Mouse (Mus musculus): Measurements from ENCODE around the gene Slc22a17.

The Slc22a17 gene

DNA sequence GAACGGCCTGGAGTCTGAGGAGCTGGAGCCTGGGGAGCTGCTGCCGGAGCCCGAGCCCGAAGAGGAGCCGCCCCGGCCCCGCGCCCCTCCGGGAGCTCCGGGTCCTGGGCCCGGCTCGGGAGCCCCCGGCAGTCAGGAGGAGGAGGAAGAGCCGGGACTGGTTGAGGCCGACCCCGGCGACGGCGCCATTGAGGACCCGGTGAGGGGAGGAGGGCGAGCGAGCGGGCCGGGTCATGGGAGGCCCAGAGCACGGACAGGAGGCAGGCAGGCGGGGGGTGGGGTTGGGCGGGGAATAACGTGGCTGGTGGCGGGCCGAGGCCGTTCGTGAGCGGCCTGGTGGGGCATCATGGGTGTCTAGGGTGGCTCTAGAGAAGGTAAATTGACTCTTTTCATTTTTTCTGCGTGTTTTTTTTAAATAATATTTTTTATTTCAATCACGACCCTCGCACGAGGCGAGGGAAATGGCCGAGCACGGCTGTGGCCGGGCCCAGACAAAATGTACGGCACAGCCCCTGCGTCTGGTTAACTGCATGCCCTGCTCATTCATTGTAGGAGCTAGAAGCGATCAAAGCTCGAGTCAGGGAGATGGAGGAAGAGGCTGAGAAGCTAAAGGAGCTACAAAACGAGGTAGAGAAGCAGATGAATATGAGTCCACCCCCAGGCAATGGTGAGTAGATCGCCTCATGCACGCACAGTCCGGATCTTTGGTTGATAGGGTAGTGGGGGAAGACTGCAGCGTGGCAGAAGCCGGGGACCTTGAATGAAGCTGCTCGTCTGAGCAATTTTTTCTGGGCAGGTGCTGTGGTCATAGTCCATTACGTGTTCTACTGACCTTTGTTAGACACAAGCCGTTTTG, 18.4 kb downstream of the Slc22a17 start:
- DNase-seq, result peak; percentile 79

- DNase-seq, result peak; percentile 96
These were observed 19.2 kb downstream of the Slc22a17 start for GRCm38 (mm10) chr14:54893651-54894181.

- no peak for DNase-seq
These were observed 20.7 kb downstream of the Slc22a17 start, which contains the start of gene Pabpn1 for GRCm38 (mm10) chr14:54892200-54892599. Pabpn1 (plus strand) TSS chr14:54892500.

GRCm38 (mm10) chr14:54885309-54885708, 27.6 kb downstream of the Slc22a17 start:
- no peak for DNase-seq

GRCm38 (mm10) chr14:54884022-54884712, 28.8 kb downstream of the Slc22a17 start:
- DNase-seq, result peak; percentile 38

DNA sequence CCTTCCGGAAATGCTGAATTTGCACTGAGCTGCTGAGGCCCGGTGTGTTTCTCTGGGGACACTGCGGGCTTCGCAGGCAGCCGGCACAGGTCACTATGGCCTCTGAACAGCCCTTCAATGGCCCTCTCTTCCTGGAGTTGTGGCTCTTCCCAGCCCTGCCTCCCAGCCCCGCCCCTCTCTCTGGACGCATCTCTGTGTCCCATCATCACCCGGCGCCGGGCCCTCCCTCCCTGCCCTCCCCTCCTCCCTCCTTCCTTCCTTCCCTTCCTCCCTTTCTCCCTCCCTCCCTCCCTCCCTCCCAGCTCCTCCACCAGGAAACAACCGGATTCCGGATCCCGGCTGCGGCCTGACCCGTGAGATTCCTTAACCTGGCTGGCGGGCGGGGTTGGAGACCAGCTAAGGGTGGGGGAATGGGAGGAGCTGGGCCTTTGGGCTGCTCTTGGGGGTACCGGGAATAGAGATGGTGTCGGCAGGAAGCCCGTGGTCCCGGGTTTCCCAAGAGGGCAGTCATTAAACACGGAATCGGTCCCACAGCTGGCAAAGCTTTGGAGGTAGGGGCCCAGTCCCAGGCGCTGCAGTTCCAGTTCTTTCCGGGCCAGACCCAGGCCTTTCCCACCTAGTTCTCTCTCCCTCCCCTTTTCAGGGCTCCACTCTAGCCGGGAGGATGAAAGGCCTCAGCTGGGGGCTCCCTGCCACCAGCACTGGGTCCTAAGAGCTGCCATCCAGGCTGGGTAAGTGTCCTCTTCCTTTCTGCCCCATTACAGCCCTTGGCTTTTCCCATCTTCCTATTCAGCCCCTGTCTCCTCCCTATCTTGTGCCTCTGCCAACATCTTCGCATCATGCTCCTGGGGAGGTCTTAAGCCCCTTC, 29.5 kb downstream of the Slc22a17 start, which contains the start of the genes Bcl2l2 and Gm20521:
Gene Bcl2l2 (plus strand): TSS at position 224 of the 868 bp plus-strand sequence.
Gene Gm20521 (plus strand): TSS at position 288 of the 868 bp plus-strand sequence.
- DNase-seq, result peak; percentile 96

DNA sequence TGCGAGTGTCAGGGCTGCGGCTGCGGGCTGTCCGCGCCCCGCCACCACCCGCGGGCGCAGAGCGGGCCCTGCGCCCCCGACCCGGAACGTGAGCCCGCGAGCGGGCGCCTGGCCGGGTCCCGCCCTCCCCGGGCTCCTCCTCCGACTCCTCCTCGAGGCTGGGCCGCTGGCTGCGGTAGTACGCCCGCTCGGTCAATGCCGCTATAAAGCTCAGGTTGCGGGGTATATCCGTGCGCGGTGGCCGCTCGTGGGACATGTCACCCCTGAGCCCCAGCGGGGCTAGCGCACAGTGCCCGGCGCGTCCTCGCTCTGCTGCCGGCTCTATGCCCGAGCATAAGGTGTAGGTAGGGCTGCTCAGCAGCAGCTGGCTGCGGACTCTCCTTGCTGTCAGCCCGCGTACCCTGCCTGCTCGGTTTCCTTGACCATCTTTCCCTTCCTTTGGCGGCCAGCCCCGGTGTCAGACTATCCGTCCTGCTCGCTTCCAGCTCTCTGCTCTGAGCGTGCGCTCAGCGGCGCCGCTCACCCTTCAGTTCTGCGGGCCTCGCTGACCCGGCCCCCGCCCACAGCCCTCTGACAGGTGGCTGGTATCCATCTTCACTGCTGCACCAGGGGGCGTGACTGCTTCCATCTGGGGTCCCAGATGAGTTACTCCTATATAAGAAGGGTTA, 35.8 kb downstream of the Slc22a17 start, which contains the start of gene Ppp1r3e:
Gene Ppp1r3e (minus strand): TSS at position 503 of the 668 bp plus-strand sequence.
- peak; percentile 82 for DNase-seq

DNA sequence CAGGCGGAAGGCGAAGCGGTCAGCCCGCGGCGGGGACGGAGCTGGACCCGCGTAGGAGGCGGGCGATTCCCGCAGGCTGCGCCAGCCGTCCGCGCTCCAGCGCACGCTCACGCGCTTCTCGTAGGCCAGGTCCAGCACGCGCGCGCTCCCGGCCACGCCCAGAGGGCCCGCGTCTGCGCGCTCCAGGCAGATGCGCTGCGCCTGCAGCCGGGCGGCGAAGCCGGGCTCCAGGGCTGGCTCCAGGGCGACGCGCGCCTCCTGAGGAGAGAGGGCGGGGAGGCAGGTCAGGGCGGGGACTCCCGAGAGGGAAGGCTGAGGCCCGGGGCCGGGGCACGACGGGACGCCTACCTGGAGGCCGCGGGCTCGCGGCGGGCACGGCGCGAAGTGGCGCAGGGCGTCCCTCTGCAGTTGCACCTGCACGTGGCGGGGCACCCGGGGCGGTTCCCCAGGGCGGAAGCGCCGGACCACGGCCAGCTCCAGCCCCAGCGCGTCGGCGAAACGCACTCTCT, 36.3 kb downstream of the Slc22a17 start:
- peak; percentile 93 for DNase-seq

GRCm38 (mm10) chr14:54875844-54876538, 36.9 kb downstream of the Slc22a17 start:
- DNase-seq, result no peak

- DNase-seq, result no peak
These were observed 38.8 kb downstream of the Slc22a17 start for GRCm38 (mm10) chr14:54874165-54874564.

- no peak for DNase-seq
These were observed 42.1 kb downstream of the Slc22a17 start, which contains the start of gene Homez for GRCm38 (mm10) chr14:54870861-54871260. Homez (minus strand) TSS chr14:54870961.

GRCm38 (mm10) chr14:54868026-54868425, 44.9 kb downstream of the Slc22a17 start:
- DNase-seq, result no peak

- no peak for DNase-seq
These were observed 46.0 kb downstream of the Slc22a17 start for GRCm38 (mm10) chr14:54866936-54867335.

- DNase-seq, result no peak
These were observed 46.7 kb downstream of the Slc22a17 start for GRCm38 (mm10) chr14:54866268-54866667.

DNA sequence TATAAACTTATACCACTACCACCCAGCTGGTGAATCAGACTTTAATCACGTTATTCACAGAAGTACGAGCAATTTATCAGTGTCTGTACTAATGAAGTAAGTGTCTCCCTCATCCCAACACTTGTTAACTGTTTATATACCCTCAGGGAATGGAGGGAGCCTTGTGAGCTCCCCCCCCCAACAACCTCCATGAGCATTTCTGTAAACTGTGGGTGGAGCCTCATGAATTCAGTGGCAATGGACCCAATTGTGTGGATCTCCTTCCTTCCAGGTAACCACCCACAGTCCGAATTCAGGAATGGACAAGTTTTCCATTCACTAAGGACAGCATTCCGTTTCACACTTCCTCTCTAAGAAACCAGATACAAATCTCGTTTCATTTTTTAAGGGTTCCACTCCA, 47.3 kb downstream of the Slc22a17 start:
- no peak for DNase-seq

DNA sequence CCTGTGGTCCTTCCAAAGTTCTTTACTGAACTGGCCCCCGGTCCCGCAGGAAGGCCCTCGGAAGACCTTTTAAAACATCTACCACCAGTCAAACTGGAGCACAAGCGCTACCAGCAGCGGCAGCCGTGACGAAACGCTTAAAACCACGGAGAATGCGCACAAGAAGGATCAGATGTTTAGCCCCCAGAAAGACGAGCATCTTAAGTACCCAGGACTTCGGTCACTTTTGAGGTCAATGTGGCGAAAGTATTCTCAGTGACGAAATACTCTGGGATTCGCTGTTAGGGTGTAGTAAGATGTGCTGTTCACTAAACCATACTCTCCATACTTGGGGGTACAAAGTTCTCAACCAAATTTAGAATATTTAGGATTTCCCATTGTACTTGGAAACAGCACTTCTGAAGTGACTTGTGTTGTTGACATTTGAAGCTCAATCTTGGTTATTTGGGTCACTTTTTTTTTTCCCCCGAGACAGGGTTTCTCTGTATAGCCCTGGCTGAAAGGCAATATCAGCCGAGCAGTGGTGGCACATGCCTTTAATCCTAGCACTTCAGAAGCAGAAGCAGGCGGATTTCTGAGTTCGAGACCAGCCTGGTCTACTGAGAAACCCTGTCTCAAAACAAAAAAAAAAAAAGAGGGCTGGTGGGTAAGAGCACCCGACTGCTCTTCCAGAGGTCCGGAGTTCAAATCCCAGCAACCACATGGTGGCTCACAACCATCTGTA, 48.5 kb downstream of the Slc22a17 start:
- no peak for DNase-seq

GRCm38 (mm10) chr14:54863501-54864312, 49.2 kb downstream of the Slc22a17 start:
- DNase-seq, result peak; percentile 97

DNA sequence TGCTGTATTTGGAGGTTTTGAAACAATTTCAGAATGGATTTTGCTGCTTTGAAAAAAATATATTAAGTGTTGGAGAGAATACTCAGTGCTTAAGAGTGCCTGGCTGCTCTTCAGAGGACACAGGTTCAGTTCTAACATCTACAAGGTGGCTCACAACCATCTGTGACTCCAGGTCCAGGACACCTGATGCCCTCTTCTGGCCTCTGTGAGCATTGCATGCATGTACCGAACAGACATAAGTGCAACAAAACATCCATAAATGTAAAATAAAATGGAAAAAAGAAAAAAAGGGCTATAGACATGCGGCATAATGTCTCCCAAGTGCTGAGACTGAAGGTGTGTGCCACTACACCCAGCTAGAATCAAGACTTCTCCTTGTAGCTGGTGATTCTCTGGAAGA, 52.4 kb downstream of the Slc22a17 start:
- DNase-seq, result peak; percentile 80

- no peak for DNase-seq
These were observed 55.0 kb downstream of the Slc22a17 start for GRCm38 (mm10) chr14:54857891-54858290.
